Mouse (Mus musculus) heart, adult 18-20 months (tissue): ENCODE measurements around the gene Slc30a10. TPM values are rescaled to one million over a fixed set of nuclear protein-coding genes. Genes with fewer than 3 reads are reported as not detected.

Experiments used
- total RNA-seq, 2 experiments: library from RNA; stranded (reverse); gene quantifications; 2 replicates each; pipeline ENCODE4 v1.2.3; 2021

The Slc30a10 gene
- total RNA-seq, 2 experiments from 2014 or later = not detected

Other genes starting within 250 kb of the Slc30a10 start
- 10 to 100 TPM; 74.5 to 85.3 TPM for gene Iars2, start 125.5 kb upstream of the Slc30a10 start, total RNA-seq
- gene Bpnt1, start 122.7 kb upstream of the Slc30a10 start, total RNA-seq = 10 to 100 TPM; 27.8 to 28.1 TPM
- 10 to 100 TPM; 76.2 TPM for gene Eprs, start 91.8 kb upstream of the Slc30a10 start, total RNA-seq